Mouse (Mus musculus): ENCODE measurements around the gene Tbc1d8. TPM values are rescaled to one million over a fixed set of nuclear protein-coding genes. Genes with fewer than 3 reads are reported as not detected.

Tbc1d8 gene
- polyA plus RNA-seq, 1 experiment from 2014 or later = 5.0 TPM

DNA sequence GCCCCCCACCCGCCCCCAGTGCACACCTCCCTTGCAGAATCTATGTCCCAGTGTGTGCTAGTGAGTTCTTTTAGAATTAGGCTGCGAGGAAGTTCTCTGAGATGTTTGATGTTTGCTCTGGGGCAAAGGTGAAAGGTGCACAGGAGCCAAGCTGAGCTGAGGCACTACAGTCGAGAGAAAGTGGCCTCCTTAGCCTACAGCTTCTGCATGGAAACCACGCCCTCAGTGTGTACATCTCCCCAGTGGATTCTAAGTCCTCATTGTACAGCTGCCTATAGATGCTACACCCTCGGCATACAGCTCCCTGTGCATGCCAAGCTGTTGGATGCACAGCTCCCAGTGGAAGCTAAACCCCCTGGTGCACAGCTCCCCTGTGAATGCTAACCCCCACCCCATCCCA lies 139.1 kb downstream of the Tbc1d8 start:
- Histone ChIP-seq H3K36me3 (replicated peaks) (no peaks in the 10 kb centered on the region), H3K4me1 (replicated peaks) (no peaks in the 10 kb centered on the region), H3K4me2 (no peak overlapping the region), H3K27me3 (peaks cover 24% of the 10 kb centered on the region), H3K4me3 (replicated peaks) (no peak overlapping the region), H3K27ac (replicated peaks) (no peak overlapping the region), H3K9ac (no peak overlapping the region), H3K9me3 (replicated peaks) (no peaks in the 10 kb centered on the region)
- WGBS (ENCODE audit: insufficient replicate concordance) = 42% methylated on average over 5 of the region's 5 CpGs
- no peak for ATAC-seq (ENCODE audit: insufficient read depth)

DNA sequence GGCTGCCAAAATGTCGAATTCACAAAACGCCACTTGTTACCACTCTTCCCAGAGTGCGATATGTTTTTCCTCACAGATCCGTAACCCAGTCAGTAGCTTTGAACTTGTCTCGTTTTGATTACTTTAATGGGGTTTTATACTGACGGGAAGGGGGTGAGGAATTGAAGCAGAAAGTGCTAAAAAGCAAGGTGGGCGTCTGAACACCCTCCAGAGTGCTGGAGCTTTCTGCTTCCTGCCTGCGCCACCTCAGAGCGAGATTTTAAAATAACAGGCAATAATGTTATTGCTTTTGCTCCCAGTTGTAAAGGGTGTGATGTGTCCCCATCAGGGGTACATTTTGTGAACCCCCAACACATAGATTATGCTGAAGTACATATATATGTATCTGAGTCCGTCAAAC lies 139.7 kb downstream of the Tbc1d8 start:
- Histone ChIP-seq H3K9me3 (replicated peaks) (no peaks in the 10 kb centered on the region), H3K9ac (no peak overlapping the region), H3K36me3 (replicated peaks) (no peaks in the 10 kb centered on the region), H3K4me1 (replicated peaks) (no peaks in the 10 kb centered on the region), H3K4me3 (replicated peaks) (no peak overlapping the region), H3K27me3 (peaks cover 24% of the 10 kb centered on the region), H3K27ac (replicated peaks) (no peak overlapping the region), H3K4me2 (no peak overlapping the region)
- no peak for ATAC-seq (ENCODE audit: insufficient read depth)
- 53% methylated on average over 10 of the region's 10 CpGs for WGBS (ENCODE audit: insufficient replicate concordance)

DNA sequence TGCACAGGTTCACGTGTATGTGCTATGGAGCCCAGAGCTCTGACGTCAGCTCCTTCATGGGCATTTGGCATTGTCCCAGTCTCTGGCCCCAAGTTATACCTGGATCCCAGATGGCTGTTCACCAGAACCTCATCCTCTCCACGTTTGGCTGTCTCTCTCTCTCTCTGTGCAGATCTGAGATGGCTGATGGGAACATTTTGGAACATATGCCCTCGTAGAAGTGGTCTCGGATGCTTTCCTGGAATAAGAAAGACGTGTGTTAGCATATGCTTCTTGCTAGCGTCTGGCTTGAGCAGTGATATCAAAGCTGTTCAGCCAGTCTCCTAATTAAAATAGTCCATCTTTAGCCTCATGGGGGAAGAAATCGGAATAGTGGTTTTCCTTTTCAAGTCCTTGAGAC lies 141.8 kb downstream of the Tbc1d8 start:
- Histone ChIP-seq H3K9me3 (replicated peaks) (no peaks in the 10 kb centered on the region), H3K4me1 (replicated peaks) (no peaks in the 10 kb centered on the region)
- WGBS (ENCODE audit: insufficient replicate concordance) = 62% methylated on average over 8 of the region's 8 CpGs

DNA sequence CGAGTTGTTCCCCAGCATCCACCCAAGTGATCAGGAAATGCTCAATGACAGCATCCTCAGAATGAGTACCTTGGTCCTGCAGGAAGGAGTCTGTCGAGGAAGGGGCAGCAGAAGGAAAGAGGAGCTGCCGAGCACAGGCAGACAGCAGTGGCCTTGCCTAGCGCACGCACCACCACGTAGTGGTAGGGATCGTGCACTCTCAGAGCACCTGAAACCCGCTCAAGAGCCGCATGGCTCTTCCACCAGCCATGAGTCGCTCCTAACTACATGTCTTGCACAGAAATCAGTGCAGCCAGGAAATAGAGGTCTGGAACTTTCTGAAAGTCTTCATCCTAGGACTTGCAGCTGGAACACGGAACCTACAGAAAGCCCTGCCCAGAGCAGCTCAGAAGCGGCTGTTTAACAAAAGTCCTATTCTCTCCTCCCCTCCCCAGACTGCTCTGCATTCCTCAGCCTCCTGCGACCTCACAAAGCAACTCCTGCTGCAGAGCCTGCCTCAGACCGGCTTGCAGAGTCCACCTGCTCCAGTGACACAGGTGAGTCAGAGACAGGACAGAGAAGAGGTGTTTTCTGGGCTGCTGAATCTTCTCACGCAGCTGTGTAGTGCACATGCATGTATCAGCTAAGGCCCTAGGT lies 142.9 kb downstream of the Tbc1d8 start:
- WGBS (ENCODE audit: insufficient replicate concordance) = 42% methylated on average over 15 of the region's 15 CpGs
- Histone ChIP-seq H3K9ac (no peak overlapping the region), H3K36me3 (replicated peaks) (no peaks in the 10 kb centered on the region), H3K4me1 (replicated peaks) (no peaks in the 10 kb centered on the region), H3K9me3 (replicated peaks) (no peaks in the 10 kb centered on the region), H3K27me3 (peaks cover 24% of the 10 kb centered on the region), H3K27ac (replicated peaks) (no peak overlapping the region), H3K4me3 (replicated peaks) (no peak overlapping the region), H3K4me2 (no peak overlapping the region)
- ATAC-seq (ENCODE audit: insufficient read depth) = no peak

More for the DNA sequence above, 141.8 kb downstream of the Tbc1d8 start:
- no peak overlapping the region for H3K9ac ChIP-seq
- H3K36me3 ChIP-seq (replicated peaks) = no peaks in the 10 kb centered on the region
- no peak overlapping the region for H3K4me2 ChIP-seq
- no peak for ATAC-seq (ENCODE audit: insufficient read depth)
- no peak overlapping the region for H3K27ac ChIP-seq (replicated peaks)
- H3K27me3 ChIP-seq = peaks cover 24% of the 10 kb centered on the region
- H3K4me3 ChIP-seq (replicated peaks) = no peak overlapping the region

DNA sequence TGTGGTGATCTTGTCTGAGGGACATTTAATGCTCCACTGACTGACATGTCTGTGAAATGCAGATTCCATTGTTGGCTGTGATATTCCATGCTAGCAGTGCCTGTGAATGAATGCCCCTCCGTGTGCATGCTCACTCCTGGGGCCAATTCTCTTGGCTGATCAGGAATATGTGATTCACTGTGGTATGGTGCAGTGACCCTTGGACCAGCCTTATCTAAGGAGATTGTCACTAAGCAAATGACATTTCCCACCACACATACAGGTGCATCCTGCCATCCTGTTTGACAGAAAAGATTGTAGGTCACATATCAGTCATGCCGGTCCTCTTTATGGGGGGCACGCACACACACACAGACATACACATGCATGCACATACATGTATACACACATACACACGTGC lies 146.1 kb downstream of the Tbc1d8 start:
- Histone ChIP-seq H3K27me3 (peaks cover 19% of the 10 kb centered on the region), H3K9me3 (replicated peaks) (no peaks in the 10 kb centered on the region), H3K4me3 (replicated peaks) (no peak overlapping the region), H3K4me1 (replicated peaks) (no peaks in the 10 kb centered on the region), H3K36me3 (replicated peaks) (no peaks in the 10 kb centered on the region), H3K9ac (no peak overlapping the region), H3K4me2 (no peak overlapping the region), H3K27ac (replicated peaks) (no peak overlapping the region)
- no peak for ATAC-seq (ENCODE audit: insufficient read depth)
- 63% methylated on average over 4 of the region's 4 CpGs for WGBS (ENCODE audit: insufficient replicate concordance)

DNA sequence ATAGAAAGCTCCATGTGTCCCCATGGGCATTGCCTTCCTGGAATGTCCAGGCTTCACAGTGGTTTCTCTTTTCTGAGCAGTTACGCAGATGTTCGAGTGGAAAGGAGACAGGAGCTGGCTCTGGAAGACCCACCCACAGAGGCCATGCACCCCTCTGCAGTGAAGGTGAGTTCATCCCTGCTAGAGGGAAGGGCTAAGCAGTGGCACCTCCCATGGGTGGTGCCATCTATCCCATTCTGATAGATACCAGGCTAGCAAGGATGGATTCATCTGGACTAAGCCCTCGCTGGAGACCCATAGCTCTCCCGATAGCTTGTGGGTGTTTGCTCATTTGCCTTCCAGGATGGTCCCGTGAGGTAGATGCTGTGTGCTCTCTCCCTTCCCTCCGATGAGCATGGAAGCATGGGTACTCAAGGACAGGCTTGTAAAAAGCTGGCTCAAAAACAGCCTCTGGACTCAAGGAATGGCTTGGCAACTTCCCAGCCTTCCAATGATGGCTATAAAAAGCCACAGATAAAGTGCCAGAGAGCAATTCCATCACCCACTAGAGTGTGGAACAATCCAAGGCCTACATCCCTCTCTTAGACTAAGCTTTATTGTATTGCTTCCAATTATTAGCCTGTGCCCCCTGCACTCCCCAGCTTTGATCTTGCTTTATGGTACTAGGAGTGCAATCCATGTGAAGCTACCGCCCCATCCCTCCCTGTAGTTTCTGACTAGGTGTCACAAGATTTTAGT lies 147.5 kb downstream of the Tbc1d8 start:
- Histone ChIP-seq H3K4me1 (replicated peaks) (no peaks in the 10 kb centered on the region), H3K4me2 (no peak overlapping the region), H3K36me3 (replicated peaks) (no peaks in the 10 kb centered on the region), H3K27ac (replicated peaks) (no peak overlapping the region), H3K4me3 (replicated peaks) (no peak overlapping the region), H3K27me3 (peaks cover 10% of the 10 kb centered on the region; the same call in 1 of the 2 replicates), H3K9me3 (replicated peaks) (no peaks in the 10 kb centered on the region), H3K9ac (no peak overlapping the region)
- 69% methylated on average over 7 of the region's 7 CpGs for WGBS (ENCODE audit: insufficient replicate concordance)
- ATAC-seq (ENCODE audit: insufficient read depth) = no peak

DNA sequence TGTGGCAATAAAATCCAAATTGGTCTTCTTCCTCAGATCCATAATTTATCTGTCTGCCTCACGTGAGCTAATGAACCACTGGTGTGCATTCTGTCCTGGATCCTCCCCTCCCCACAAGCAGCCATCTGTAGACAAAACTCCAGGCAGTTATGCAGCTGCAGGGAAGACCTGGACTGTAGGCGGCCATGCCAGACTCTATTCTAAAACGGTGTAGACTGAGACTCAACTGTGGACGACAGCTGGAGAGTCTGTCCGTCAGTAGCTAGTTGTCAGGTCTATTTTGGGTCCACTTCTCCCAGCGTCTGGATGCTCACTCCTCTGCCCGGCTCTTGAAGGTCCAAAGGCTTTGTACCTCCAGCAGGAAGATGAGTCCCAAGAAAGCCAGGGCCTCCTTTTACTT lies 151.0 kb downstream of the Tbc1d8 start:
- H3K27ac ChIP-seq (replicated peaks) = no peak overlapping the region
- H3K9me3 ChIP-seq (replicated peaks) = no peaks in the 10 kb centered on the region
- H3K9ac ChIP-seq = no peak overlapping the region
- no peaks in the 10 kb centered on the region for H3K27me3 ChIP-seq
- no peaks in the 10 kb centered on the region for H3K36me3 ChIP-seq (replicated peaks)
- H3K4me2 ChIP-seq = no peak overlapping the region
- WGBS (ENCODE audit: insufficient replicate concordance) = 63% methylated on average over 7 of the region's 7 CpGs
- no peak for ATAC-seq (ENCODE audit: insufficient read depth)
- H3K4me3 ChIP-seq (replicated peaks) = no peak overlapping the region
- no peaks in the 10 kb centered on the region for H3K4me1 ChIP-seq (replicated peaks)

DNA sequence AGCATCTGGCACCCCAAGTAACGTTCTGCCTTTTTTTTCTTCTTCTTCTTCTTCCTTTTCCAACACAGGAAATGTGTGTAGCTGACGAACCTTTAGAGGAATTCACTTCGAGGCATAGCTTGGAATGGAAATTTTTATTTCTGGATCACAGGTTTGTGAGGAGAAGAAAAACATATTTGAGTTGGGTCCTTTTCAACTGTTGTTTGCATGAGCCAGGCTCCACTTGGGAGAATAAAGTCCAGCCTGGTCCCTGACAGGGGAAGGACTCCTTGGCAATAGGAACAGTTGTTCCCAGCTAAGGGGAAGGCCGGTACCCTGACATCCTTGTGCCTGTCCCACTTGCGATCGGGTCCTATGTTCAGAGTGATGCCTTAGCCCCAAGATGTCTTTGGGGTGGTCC lies 153.3 kb downstream of the Tbc1d8 start:
- no peak for ATAC-seq (ENCODE audit: insufficient read depth)
- Histone ChIP-seq H3K4me2 (no peak overlapping the region), H3K9me3 (replicated peaks) (no peaks in the 10 kb centered on the region), H3K9ac (no peak overlapping the region), H3K36me3 (replicated peaks) (no peaks in the 10 kb centered on the region), H3K27me3 (no peaks in the 10 kb centered on the region), H3K4me1 (replicated peaks) (no peaks in the 10 kb centered on the region), H3K4me3 (replicated peaks) (no peak overlapping the region), H3K27ac (replicated peaks) (no peak overlapping the region)
- WGBS (ENCODE audit: insufficient replicate concordance) = 60% methylated on average over 6 of the region's 6 CpGs

DNA sequence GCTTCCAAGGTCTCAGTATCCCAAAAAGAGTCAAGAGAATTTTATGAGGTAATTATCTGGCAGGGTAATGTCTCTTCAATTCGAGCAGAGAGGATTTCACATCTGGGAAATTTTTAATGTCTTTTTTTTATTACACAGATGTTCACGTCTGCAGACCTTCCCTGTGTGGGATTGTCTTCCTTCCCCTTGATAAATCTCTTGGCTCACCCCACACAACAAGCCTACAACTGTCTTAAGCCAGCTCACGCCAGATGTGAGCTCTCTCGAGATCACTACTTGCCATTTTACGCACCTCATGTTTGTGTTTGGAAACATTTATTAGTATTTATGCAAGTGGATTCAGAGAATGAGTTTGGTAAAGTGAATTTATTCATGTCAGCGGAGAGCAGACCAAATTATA lies 156.6 kb downstream of the Tbc1d8 start:
- 46% methylated on average over 6 of the region's 6 CpGs for WGBS (ENCODE audit: insufficient replicate concordance)
- no peak overlapping the region for H3K9ac ChIP-seq
- no peak overlapping the region for H3K27ac ChIP-seq (replicated peaks)
- no peak for ATAC-seq (ENCODE audit: insufficient read depth)
- no peak overlapping the region for H3K4me3 ChIP-seq (replicated peaks)
- no peaks in the 10 kb centered on the region for H3K4me1 ChIP-seq (replicated peaks)
- no peak overlapping the region for H3K4me2 ChIP-seq
- H3K36me3 ChIP-seq (replicated peaks) = no peaks in the 10 kb centered on the region
- no peaks in the 10 kb centered on the region for H3K9me3 ChIP-seq (replicated peaks)
- H3K27me3 ChIP-seq = no peaks in the 10 kb centered on the region

Other genes starting within 250 kb of the Tbc1d8 start
- gene Rpl31, start 110.9 kb downstream of the Tbc1d8 start, polyA plus RNA-seq (2015; fragmentation: Nextera tagmentation; extraction: Ambion mirVana) = 238 and 288 TPM in 2 replicates
- 8.0 and 8.1 TPM in 2 replicates for gene Cnot11, start 56.2 kb upstream of the Tbc1d8 start, polyA plus RNA-seq (2015; fragmentation: Nextera tagmentation; extraction: Ambion mirVana)
- gene Rnf149, start 98.7 kb upstream of the Tbc1d8 start, polyA plus RNA-seq (2015; fragmentation: Nextera tagmentation; extraction: Ambion mirVana) = 16.0 and 18.8 TPM in 2 replicates
- not detected in 2 replicates for gene Creg2, start 172.7 kb upstream of the Tbc1d8 start, polyA plus RNA-seq (2015; fragmentation: Nextera tagmentation; extraction: Ambion mirVana)
- gene Rfx8, start 242.2 kb upstream of the Tbc1d8 start, polyA plus RNA-seq (2015; fragmentation: Nextera tagmentation; extraction: Ambion mirVana) = 0.09 and 0.10 TPM in 2 replicates